Mouse (Mus musculus) intestine, postnatal 0 days (tissue): Measurements from ENCODE around the gene Ly9. TPM values are rescaled to one million over a fixed set of nuclear protein-coding genes. Genes with fewer than 3 reads are reported as not detected.

Experiments
- ATAC-seq: fragments of 200-750 bp; cut with Nextera tagmentation; 2 replicates; pipeline ENCODE4 v1.8.0; 2017; ENCODE audit warnings: mild to moderate bottlenecking, moderate TSS enrichment, moderate library complexity
- H3K27ac ChIP-seq: fragments of 300-500 bp; sonication (generic); 2 replicates; pipeline ENCODE4 v1.5.1; 2014; ENCODE audit warnings: mild to moderate bottlenecking, low read depth, low read length, moderate library complexity
- H3K27me3 ChIP-seq: fragments of 300-500 bp; sonication (generic); replicated peaks from 2 replicates; pipeline ENCODE4 v1.6.1; 2014; ENCODE audit warnings: low read length, mixed read lengths; ENCODE audit not compliant: control insufficient read depth, insufficient read depth
- H3K36me3 ChIP-seq: fragments of 300-500 bp; sonication (generic); 2 replicates; pipeline ENCODE4 v1.6.1; 2014; ENCODE audit warnings: mild to moderate bottlenecking, moderate library complexity; ENCODE audit not compliant: control insufficient read depth, insufficient read depth
- H3K4me1 ChIP-seq: fragments of 300-500 bp; sonication (generic); replicated peaks from 2 replicates; pipeline ENCODE4 v1.6.1; 2014; ENCODE audit warnings: antibody characterized with exemption, low read length, mixed read lengths; ENCODE audit not compliant: control insufficient read depth, insufficient read depth
- H3K4me2 ChIP-seq: fragments of 300-500 bp; sonication (generic); replicated peaks from 2 replicates; pipeline ENCODE4 v1.6.1; 2014; ENCODE audit warnings: low read depth, mild to moderate bottlenecking, moderate library complexity
- H3K4me3 ChIP-seq: fragments of 300-500 bp; sonication (generic); 2 replicates; pipeline ENCODE4 v1.5.1; 2014; ENCODE audit warnings: low read depth, low read length
- H3K9ac ChIP-seq: fragments of 300-500 bp; sonication (generic); 2 replicates; pipeline ENCODE4 v1.6.1; 2014; ENCODE audit warnings: mild to moderate bottlenecking, low read depth, low read length
- H3K9me3 ChIP-seq: fragments of 300-500 bp; sonication (generic); 2 replicates; pipeline ENCODE4 v1.6.1; 2016; ENCODE audit warnings: mixed run types; ENCODE audit not compliant: control insufficient read depth
- CTCF ChIP-seq: sonication (generic); IDR thresholded peaks from 2 replicates; pipeline ENCODE4 v1.5.1; 2016; ENCODE audit warnings: low read depth, mild to moderate bottlenecking, control low read depth, antibody characterized with exemption, moderate library complexity
- WGBS: fragments of 180-500 bp; shearing (Covaris S2); extraction: QIAGEN DNeasy Blood & Tissue Kit; methylation state at CpG from one replicate; pipeline ENCODE4 v1.1.7; 2014; 5-methylcytosine and 5-hydroxymethylcytosine counted together
- polyA plus RNA-seq: library from polyadenylated mRNA; unstranded; fragments of >200 nt; fragmentation: Nextera tagmentation; extraction: Ambion mirVana; gene quantifications from 2 replicates; pipeline ENCODE4 v1.2.1, GENCODE M21; 2015

Ly9 gene
- polyA plus RNA-seq, 1 experiment from 2014 or later = 0.55 TPM

GRCm38 (mm10) chr1:171627801-171628200 lies 20.6 kb upstream of the Ly9 start:
- no peak for ATAC-seq
- Histone ChIP-seq H3K27me3 (no peaks in the 10 kb centered on the region), H3K4me3 (no peak overlapping the region), H3K9me3 (no peaks in the 10 kb centered on the region), H3K27ac (no peak overlapping the region), H3K9ac (no peak overlapping the region), H3K36me3 (no peaks in the 10 kb centered on the region), H3K4me2 (no peak overlapping the region), H3K4me1 (no peaks in the 10 kb centered on the region)
- no peak for TF ChIP-seq CTCF
- 82% methylated on average over 3 of the region's 3 CpGs for WGBS

GRCm38 (mm10) chr1:171620091-171620490 lies 12.9 kb upstream of the Ly9 start:
- no peak overlapping the region for H3K9ac ChIP-seq
- no peak for ATAC-seq
- 89% methylated on average over 6 of the region's 6 CpGs for WGBS
- no peaks in the 10 kb centered on the region for H3K36me3 ChIP-seq
- no peak overlapping the region for H3K27ac ChIP-seq
- no peaks in the 10 kb centered on the region for H3K4me1 ChIP-seq
- no peak overlapping the region for H3K4me2 ChIP-seq
- H3K9me3 ChIP-seq = no peaks in the 10 kb centered on the region
- TF ChIP-seq CTCF = no peak
- H3K27me3 ChIP-seq = no peaks in the 10 kb centered on the region
- no peak overlapping the region for H3K4me3 ChIP-seq

DNA sequence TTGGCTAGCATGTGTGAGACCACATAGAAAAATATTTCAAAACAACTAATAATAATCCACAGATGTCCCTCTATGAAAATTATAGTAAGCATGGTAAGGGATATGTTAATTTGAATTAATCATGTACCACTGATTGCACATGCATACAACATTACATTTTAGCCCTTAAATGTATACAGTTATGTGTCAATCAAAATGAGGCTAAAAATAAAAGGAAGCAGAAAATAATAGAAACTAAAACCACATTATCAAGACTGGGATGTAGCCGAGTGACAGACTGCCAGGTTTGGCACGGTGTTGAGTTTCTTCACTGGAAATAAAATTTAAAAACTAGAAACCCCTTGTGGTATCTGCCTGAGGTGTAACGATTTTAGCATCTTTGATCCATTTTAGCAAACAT lies 12.4 kb upstream of the Ly9 start:
- Histone ChIP-seq H3K9me3 (no peaks in the 10 kb centered on the region), H3K4me2 (no peak overlapping the region), H3K4me1 (no peaks in the 10 kb centered on the region), H3K27ac (no peak overlapping the region), H3K27me3 (no peaks in the 10 kb centered on the region), H3K4me3 (no peak overlapping the region), H3K36me3 (no peaks in the 10 kb centered on the region), H3K9ac (no peak overlapping the region)
- ATAC-seq = no peak
- 84% methylated on average over 3 of the region's 3 CpGs for WGBS
- TF ChIP-seq CTCF = no peak

DNA sequence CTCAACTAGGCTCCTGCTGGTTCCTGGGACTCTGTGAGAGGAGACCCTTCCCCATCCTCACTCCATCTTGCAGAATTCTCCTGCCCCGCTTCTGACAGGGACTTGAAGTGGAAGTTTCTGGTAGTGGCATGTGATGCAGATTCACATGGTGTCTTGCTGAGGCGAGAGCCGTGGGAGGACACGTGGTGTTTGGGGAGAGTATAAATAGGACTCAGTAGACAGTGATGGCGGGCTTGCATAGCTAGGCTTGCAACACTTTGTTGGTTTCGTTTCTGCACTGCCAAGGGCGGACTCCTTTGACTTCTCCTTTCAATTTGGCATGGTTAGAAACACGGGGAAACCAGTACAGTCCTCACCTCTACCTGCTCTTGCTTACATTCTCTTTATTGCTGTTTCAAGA lies 11.8 kb upstream of the Ly9 start:
- no peak overlapping the region for H3K4me2 ChIP-seq
- H3K9ac ChIP-seq = no peak overlapping the region
- no peaks in the 10 kb centered on the region for H3K4me1 ChIP-seq
- H3K27ac ChIP-seq = no peak overlapping the region
- H3K9me3 ChIP-seq = no peaks in the 10 kb centered on the region
- no peak for ATAC-seq
- TF ChIP-seq CTCF = no peak
- H3K27me3 ChIP-seq = no peaks in the 10 kb centered on the region
- WGBS = 79% methylated on average over 8 of the region's 8 CpGs
- no peak overlapping the region for H3K4me3 ChIP-seq
- no peaks in the 10 kb centered on the region for H3K36me3 ChIP-seq

GRCm38 (mm10) chr1:171616881-171617515 lies 9.8 kb upstream of the Ly9 start:
- H3K9me3 ChIP-seq = no peaks in the 10 kb centered on the region
- WGBS = 81% methylated on average over 11 of the region's 11 CpGs
- ATAC-seq = no peak
- H3K4me3 ChIP-seq = no peak overlapping the region
- H3K36me3 ChIP-seq = no peaks in the 10 kb centered on the region
- H3K9ac ChIP-seq = no peak overlapping the region
- no peak overlapping the region for H3K4me2 ChIP-seq
- no peaks in the 10 kb centered on the region for H3K4me1 ChIP-seq
- H3K27ac ChIP-seq = no peak overlapping the region
- no peak for TF ChIP-seq CTCF
- no peaks in the 10 kb centered on the region for H3K27me3 ChIP-seq

DNA sequence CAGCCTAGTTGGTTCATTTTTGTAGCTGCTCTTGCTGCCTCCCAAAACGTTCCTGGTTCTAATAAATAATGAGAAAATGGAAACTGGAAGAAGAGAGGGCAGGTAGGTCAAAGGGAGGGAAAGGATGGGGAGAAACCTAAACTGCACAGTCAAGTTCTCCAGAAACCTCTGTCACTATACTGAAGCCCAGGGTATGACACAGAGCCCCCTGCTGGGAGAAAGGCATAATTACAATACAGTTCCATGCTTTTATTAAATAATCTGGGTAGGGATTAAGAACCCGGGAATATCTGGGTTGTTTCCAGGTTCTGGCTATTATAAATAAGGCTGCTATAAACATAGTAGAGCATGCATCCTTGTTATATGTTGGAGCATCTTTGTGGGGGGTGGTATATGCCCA lies 6.8 kb upstream of the Ly9 start:
- TF ChIP-seq CTCF = peak; percentile 63
- Histone ChIP-seq H3K36me3 (no peaks in the 10 kb centered on the region), H3K9ac (no peak overlapping the region), H3K4me2 (no peak overlapping the region), H3K4me3 (no peak overlapping the region), H3K4me1 (no peaks in the 10 kb centered on the region), H3K27ac (no peak overlapping the region), H3K27me3 (no peaks in the 10 kb centered on the region), H3K9me3 (no peaks in the 10 kb centered on the region)
- no peak for ATAC-seq
- 26% methylated on average over 2 of the region's 2 CpGs for WGBS

- 35% methylated on average over 1 of the region's 1 CpGs for WGBS
- H3K4me1 ChIP-seq = no peaks in the 10 kb centered on the region
- H3K4me3 ChIP-seq = no peak overlapping the region
- H3K36me3 ChIP-seq = no peaks in the 10 kb centered on the region
- TF ChIP-seq CTCF = peak; percentile 52
- H3K4me2 ChIP-seq = no peak overlapping the region
- no peak for ATAC-seq
- no peak overlapping the region for H3K27ac ChIP-seq
- no peaks in the 10 kb centered on the region for H3K9me3 ChIP-seq
- no peak overlapping the region for H3K9ac ChIP-seq
- H3K27me3 ChIP-seq = no peaks in the 10 kb centered on the region
Observed at GRCm38 (mm10) chr1:171610781-171611180, 3.6 kb upstream of the Ly9 start.
